Mouse (Mus musculus) neural tube, embryonic 11.5 days (tissue): ENCODE measurements at regions not wholly inside any gene's neighbourhood (a gene's known extent, or its start where the extent isn't known, plus 50 kb on each side); places are given as distances from the start of the nearest gene placed in this dataset.

Experiments used
- ATAC-seq: fragments of 200-750 bp; cut with Nextera tagmentation; 2 replicates; pipeline ENCODE4 v1.8.0; 2017; ENCODE audit warnings: moderate number of reproducible peaks, mild to moderate bottlenecking, moderate TSS enrichment, moderate library complexity; ENCODE audit not compliant: insufficient read depth, low FRiP score, low TSS enrichment
- DNase-seq: peaks from one replicate; pipeline ENCODE4 v3.0.0-alpha.2; 2015; ENCODE audit warnings: low spot score
- H3K27ac ChIP-seq: fragments of 300-500 bp; sonication (generic); 2 replicates; pipeline ENCODE4 v1.5.1; 2014; ENCODE audit warnings: low read depth, mild to moderate bottlenecking, low read length
- H3K27me3 ChIP-seq: fragments of 300-500 bp; sonication (generic); 2 replicates; pipeline ENCODE4 v1.6.1; 2014; ENCODE audit warnings: mild to moderate bottlenecking, low read length, mixed read lengths; ENCODE audit not compliant: control insufficient read depth, insufficient read depth
- H3K36me3 ChIP-seq: fragments of 300-500 bp; sonication (generic); 2 replicates; pipeline ENCODE4 v1.6.1; 2014; ENCODE audit warnings: mild to moderate bottlenecking, low read length, moderate library complexity, mixed read lengths; ENCODE audit not compliant: control insufficient read depth, insufficient read depth
- H3K4me1 ChIP-seq: fragments of 300-500 bp; sonication (generic); 2 replicates; pipeline ENCODE4 v1.6.1; 2014; ENCODE audit warnings: low read length, mixed read lengths; ENCODE audit not compliant: control insufficient read depth, insufficient read depth
- H3K4me2 ChIP-seq: fragments of 300-500 bp; sonication (generic); 2 replicates; pipeline ENCODE4 v1.6.1; 2014; ENCODE audit warnings: low read depth, mild to moderate bottlenecking, moderate library complexity
- H3K4me3 ChIP-seq: fragments of 300-500 bp; sonication (generic); 2 replicates; pipeline ENCODE4 v1.5.1; 2014; ENCODE audit warnings: low read depth, low read length
- H3K9ac ChIP-seq: fragments of 300-500 bp; sonication (generic); 2 replicates; pipeline ENCODE4 v1.6.1; 2014; ENCODE audit warnings: mild to moderate bottlenecking, low read length
- H3K9me3 ChIP-seq: fragments of 300-500 bp; sonication (generic); 2 replicates; pipeline ENCODE4 v1.6.1; 2016; ENCODE audit warnings: low read length; ENCODE audit not compliant: control insufficient read depth
- WGBS: fragments of 180-500 bp; shearing (Covaris S2); extraction: QIAGEN DNeasy Blood & Tissue Kit; methylation state at CpG from one replicate; pipeline ENCODE4 v1.1.7; 2014; 5-methylcytosine and 5-hydroxymethylcytosine counted together

GRCm38 (mm10) chr1:158052644-158053043 is 303.5 kb downstream of the Brinp2 start:
- Histone ChIP-seq H3K36me3 (no peaks in the 10 kb centered on the region), H3K9ac (no peak overlapping the region), H3K27me3 (no peaks in the 10 kb centered on the region), H3K27ac (no peak overlapping the region), H3K9me3 (no peaks in the 10 kb centered on the region), H3K4me2 (no peak overlapping the region), H3K4me1 (no peaks in the 10 kb centered on the region), H3K4me3 (no peak overlapping the region)
- DNase-seq: no peak
- 80% methylated on average over 4 of the region's 4 CpGs for WGBS
- ATAC-seq: no peak

- Histone ChIP-seq H3K4me1 (no peaks in the 10 kb centered on the region), H3K4me2 (no peak overlapping the region), H3K9me3 (no peaks in the 10 kb centered on the region), H3K27me3 (no peaks in the 10 kb centered on the region), H3K36me3 (no peaks in the 10 kb centered on the region), H3K9ac (no peak overlapping the region), H3K27ac (no peak overlapping the region), H3K4me3 (no peak overlapping the region)
- peak; percentile 38; the same call in 1 of the 2 replicates for ATAC-seq
- 79% methylated on average over 11 of the region's 11 CpGs for WGBS
- no peak for DNase-seq
These were observed 301.2 kb downstream of the Brinp2 start for GRCm38 (mm10) chr1:158054961-158055360.

- 69% methylated on average over 3 of the region's 3 CpGs for WGBS
- Histone ChIP-seq H3K9ac (no peak overlapping the region), H3K9me3 (no peaks in the 10 kb centered on the region), H3K27me3 (no peaks in the 10 kb centered on the region), H3K4me1 (no peaks in the 10 kb centered on the region), H3K27ac (no peak overlapping the region), H3K36me3 (no peaks in the 10 kb centered on the region), H3K4me2 (no peak overlapping the region), H3K4me3 (no peak overlapping the region)
- ATAC-seq (no peak), DNase-seq (peak; percentile 13)
These were observed 299.0 kb downstream of the Brinp2 start for GRCm38 (mm10) chr1:158056994-158057630.

- no peak for DNase-seq
- Histone ChIP-seq H3K4me2 (no peak overlapping the region), H3K27me3 (no peaks in the 10 kb centered on the region), H3K9ac (no peak overlapping the region), H3K9me3 (no peaks in the 10 kb centered on the region), H3K4me3 (no peak overlapping the region), H3K36me3 (no peaks in the 10 kb centered on the region), H3K27ac (no peak overlapping the region), H3K4me1 (no peaks in the 10 kb centered on the region)
- ATAC-seq: no peak
These were observed 298.3 kb downstream of the Brinp2 start for GRCm38 (mm10) chr1:158057789-158058188.

- no peak overlapping the region for H3K4me2 ChIP-seq
- H3K4me3 ChIP-seq: no peak overlapping the region
- no peak for ATAC-seq
- H3K36me3 ChIP-seq: no peaks in the 10 kb centered on the region
- no peak overlapping the region for H3K9ac ChIP-seq
- H3K27me3 ChIP-seq: no peaks in the 10 kb centered on the region
- DNase-seq: no peak
- no peaks in the 10 kb centered on the region for H3K4me1 ChIP-seq
- H3K27ac ChIP-seq: no peak overlapping the region
- 84% methylated on average over 6 of the region's 6 CpGs for WGBS
- H3K9me3 ChIP-seq: no peaks in the 10 kb centered on the region
These were observed 294.1 kb downstream of the Brinp2 start for GRCm38 (mm10) chr1:158061995-158062394.

GRCm38 (mm10) chr1:158082181-158082580 is 273.9 kb downstream of the Brinp2 start:
- WGBS: 82% methylated on average over 1 of the region's 1 CpGs
- no peaks in the 10 kb centered on the region for H3K4me1 ChIP-seq
- no peak overlapping the region for H3K27ac ChIP-seq
- H3K4me2 ChIP-seq: no peak overlapping the region
- no peaks in the 10 kb centered on the region for H3K9me3 ChIP-seq
- no peaks in the 10 kb centered on the region for H3K36me3 ChIP-seq
- no peak overlapping the region for H3K4me3 ChIP-seq
- no peaks in the 10 kb centered on the region for H3K27me3 ChIP-seq
- ATAC-seq (no peak), DNase-seq (no peak)
- no peak overlapping the region for H3K9ac ChIP-seq

- H3K36me3 ChIP-seq: no peaks in the 10 kb centered on the region
- H3K4me2 ChIP-seq: no peak overlapping the region
- no peak overlapping the region for H3K9ac ChIP-seq
- H3K9me3 ChIP-seq: no peaks in the 10 kb centered on the region
- DNase-seq (no peak), ATAC-seq (no peak)
- H3K27me3 ChIP-seq: no peaks in the 10 kb centered on the region
- WGBS: 65% methylated on average over 3 of the region's 3 CpGs
- H3K4me1 ChIP-seq: no peaks in the 10 kb centered on the region
- no peak overlapping the region for H3K4me3 ChIP-seq
- no peak overlapping the region for H3K27ac ChIP-seq
These were observed 270.3 kb downstream of the Brinp2 start for GRCm38 (mm10) chr1:158085856-158086255.

GRCm38 (mm10) chr1:158097500-158097899 is 258.6 kb downstream of the Brinp2 start:
- DNase-seq (no peak), ATAC-seq (no peak)
- H3K27me3 ChIP-seq: no peaks in the 10 kb centered on the region
- no peaks in the 10 kb centered on the region for H3K9me3 ChIP-seq
- H3K9ac ChIP-seq: no peak overlapping the region
- no peak overlapping the region for H3K4me3 ChIP-seq
- WGBS: 85% methylated on average over 4 of the region's 4 CpGs
- H3K4me1 ChIP-seq: no peaks in the 10 kb centered on the region
- H3K27ac ChIP-seq: no peak overlapping the region
- H3K4me2 ChIP-seq: no peak overlapping the region
- no peaks in the 10 kb centered on the region for H3K36me3 ChIP-seq

- H3K4me1 ChIP-seq: no peaks in the 10 kb centered on the region
- WGBS: 80% methylated on average over 2 of the region's 2 CpGs
- ATAC-seq: no peak
These were observed 236.4 kb downstream of the Brinp2 start for GRCm38 (mm10) chr1:158119708-158120107.

More at GRCm38 (mm10) chr1:158119708-158120107, 236.4 kb downstream of the Brinp2 start:
- no peak for DNase-seq
- no peaks in the 10 kb centered on the region for H3K27me3 ChIP-seq
- no peak overlapping the region for H3K4me3 ChIP-seq
- no peak overlapping the region for H3K4me2 ChIP-seq
- no peak overlapping the region for H3K9ac ChIP-seq
- no peaks in the 10 kb centered on the region for H3K36me3 ChIP-seq
- no peak overlapping the region for H3K27ac ChIP-seq
- no peaks in the 10 kb centered on the region for H3K9me3 ChIP-seq
